Mouse (Mus musculus): ENCODE data around the gene Ovol3.
A peak's percentile ranks its signal among the peaks of the same experiment; 100 is the strongest.
"Not testable (repeated sequence)": the region's sequence is repeated elsewhere in the genome, so short reads cannot be mapped to it uniquely, and the experiment has no call there.

The Ovol3 gene

DNA sequence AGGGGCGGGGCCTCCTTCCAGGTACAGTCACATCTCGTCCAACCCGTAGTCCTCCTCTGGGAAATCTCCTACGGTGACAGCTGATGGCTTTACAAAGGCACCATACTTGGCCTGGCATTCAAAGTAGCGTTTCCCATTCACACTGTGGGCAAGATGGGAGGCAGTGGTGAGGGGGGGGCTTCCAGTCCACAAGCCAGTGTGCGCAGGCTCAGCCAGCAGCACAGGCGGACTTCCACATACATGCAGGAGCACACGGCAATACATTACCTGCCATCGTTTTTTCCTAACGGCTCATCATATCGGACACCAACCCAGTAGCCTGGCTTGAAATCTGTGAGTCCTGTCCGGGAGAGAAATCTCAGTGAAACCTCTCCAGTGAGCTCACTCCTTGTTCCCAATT, 11.3 kb downstream of the Ovol3 start:
- DNase-seq (ENCODE audit: low spot score): no peak

DNA sequence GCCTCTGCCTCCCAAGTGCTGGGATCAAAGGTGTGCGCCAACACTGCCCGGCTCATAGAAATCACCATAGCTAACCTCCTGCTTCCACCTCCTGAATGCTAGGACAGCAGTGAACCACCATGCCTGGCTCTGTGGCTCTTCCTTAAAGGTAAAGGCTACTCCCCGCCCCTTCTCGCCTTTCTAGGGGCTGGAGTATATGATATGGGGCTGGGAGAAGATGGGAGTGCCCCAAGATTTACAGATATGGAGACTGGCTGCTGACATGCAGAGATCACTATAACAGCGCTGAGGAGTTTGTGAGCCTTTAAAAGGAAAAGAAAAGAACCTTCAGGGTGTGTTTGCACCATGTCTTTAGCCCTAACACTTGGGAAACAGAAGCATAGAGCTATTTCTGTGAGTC, 13.3 kb downstream of the Ovol3 start:
- no peak for DNase-seq (ENCODE audit: low spot score)

DNA sequence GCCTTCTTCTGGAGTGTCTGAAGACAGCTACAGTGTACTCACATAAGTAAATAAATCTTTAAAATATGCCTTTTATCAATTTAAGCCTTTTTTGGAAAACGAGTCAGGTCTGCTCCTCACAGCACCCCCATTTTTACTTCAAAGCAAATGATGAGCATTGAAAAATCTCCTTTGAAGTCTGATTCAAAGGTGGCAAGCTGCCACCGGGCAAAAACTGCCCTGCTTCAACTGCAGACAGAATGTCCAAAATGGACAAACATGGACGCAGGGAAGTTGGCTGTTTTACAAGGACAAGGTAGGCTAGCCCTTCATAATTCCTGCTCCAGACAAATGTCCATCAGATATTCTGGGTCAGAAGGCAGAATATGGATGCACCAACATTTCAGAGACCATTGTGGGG, 14.1 kb downstream of the Ovol3 start:
- DNase-seq (ENCODE audit: low spot score): no peak

DNA sequence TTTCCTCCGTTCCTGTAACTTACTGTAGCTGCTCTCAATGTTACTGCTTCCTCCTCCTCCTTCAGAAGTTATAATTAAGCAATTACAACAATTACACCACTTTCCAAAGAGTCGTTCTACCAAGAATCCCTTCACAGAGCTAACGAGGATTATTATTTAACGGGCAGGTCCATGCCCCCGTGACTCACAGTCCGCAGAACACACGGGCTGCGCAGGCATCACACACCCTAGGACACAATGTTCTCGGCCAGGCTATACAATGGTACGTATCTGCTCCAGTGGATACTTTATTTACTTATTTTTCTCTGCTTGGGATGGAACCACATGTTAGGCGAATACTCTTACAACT, 15.5 kb downstream of the Ovol3 start:
- no peak for DNase-seq (ENCODE audit: low spot score)

DNA sequence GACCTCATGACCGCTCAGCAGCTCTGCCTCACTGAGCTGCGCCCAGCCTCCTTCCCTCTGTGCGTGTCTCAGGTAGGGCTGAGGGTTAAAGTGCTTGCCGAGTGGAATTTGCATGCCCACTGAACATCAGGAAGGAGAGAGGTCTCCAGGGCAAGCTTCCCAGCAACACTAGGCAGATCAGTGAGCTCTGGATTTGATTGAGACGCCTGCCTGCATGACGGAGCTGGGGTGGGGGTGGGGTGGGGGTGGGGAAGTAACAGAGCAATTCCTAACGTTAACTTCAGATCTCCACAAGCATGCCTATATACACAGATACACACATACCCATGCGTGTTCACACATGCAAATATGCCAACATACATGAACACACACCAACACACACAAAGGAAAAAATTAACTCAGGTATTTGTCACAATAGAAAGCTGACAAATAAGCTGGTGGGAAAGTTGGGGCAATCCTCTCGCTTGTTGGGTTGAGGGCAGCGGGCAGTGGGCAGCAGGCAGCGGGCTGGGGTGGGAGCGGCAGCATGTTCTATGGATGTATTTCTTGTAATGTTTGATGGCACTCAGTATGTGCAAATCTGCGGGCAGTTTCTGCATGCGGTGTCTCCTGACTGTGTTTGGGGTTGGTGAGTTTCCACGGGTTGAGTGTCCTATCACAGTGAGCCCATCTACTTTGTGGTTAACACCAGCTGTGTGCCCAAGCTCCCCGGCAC, 16.1 kb downstream of the Ovol3 start:
- DNase-seq (ENCODE audit: low spot score): peak; percentile 79

DNA sequence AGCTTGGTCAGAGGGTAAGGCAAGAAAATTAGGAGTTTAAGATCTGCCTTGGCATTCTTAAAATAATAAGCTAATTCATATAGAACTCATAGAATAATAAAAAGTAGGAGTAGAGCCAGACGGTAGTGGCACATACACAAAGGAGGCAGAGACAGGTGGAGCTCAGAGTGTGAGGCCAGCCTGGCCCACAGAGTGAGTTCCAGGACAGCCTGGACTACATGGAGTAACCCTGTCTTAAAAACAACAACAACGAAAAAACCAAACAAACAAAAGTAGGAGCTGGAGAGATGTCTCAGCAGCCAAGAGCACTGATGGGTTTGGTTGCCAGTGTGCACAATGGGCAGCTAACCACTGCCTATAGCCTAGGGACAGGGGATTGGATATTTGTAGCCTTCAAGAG, 18.2 kb downstream of the Ovol3 start:
- no peak for DNase-seq (ENCODE audit: low spot score)

DNA sequence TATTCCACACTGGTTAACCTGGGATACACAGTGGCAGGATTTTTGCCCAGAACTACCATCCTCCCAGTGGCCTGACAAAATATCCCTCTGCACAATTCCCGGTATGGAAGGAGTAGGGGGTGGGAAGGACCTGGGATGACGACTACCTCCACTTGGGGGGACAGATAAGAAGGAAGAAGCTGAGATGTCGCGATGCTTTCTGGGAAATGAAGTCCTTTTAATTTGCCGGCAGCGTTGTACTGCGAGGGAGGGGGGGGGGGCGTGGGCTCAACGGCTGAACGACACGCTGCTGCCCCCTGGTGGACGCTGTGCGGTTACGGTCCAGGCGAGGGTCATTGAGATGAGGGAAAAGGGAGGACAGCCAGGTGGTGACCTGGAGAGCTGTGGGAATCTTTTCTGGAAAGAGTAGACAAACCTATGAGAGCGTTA, 18.8 kb downstream of the Ovol3 start:
- DNase-seq (ENCODE audit: low spot score): peak; percentile 97

DNA sequence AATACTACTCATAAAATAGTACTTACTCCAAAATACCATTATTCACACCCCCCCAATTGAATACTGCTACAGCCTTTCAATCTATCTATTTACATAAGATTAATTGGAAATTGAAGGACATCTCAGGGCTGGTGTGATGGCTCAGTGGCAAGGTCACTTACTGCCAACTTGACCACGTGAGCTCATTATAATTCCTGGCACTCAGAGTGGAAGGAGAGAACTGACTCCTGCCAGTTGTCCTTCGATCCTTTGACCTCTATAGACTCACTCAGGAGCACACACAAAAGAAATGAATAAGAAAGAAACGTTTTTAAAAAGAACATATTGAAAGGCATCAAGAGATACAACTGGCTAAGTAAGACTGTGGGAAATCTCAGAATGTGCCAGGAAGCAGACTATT, 19.6 kb downstream of the Ovol3 start:
- no peak for DNase-seq (ENCODE audit: low spot score)

DNA sequence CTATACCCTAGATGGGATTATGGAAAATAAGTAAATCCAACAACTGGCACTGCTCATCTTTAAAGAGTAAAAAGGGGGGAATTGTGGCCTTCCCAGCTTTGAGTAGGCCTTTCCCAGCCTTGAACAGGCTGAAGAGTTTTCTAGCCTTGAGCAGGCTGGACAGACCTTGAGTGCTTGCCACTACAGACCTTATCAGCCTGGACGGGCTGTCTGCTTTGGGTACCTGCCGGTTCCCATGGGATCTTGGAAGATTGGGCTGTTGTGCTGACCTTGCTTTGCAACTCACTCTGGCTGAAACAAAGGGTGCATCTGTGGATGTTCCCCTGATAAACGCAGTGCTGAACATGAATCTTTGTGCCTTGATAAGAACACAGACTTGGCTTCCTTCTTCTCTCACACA, 21.6 kb downstream of the Ovol3 start:
- DNase-seq (ENCODE audit: low spot score): no peak

DNA sequence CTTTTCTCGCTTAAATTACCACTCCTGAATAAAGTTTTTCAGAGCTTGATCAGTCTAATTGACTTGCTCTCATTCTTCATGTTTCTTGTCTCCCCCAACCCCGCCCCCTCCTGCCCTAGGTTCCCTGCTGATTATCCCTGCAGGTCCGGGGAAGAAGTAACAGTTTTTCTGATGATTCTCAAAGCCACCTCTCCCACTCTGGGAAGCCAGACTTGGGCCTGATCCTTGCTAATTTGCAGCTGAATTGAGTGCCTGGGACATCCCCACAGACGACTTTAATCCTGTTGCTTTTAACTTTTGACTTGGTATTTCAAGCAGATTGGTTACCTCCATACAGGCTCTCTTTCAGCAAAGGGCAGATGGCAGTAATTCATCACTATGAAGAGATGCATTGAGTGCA, 24.5 kb downstream of the Ovol3 start:
- no peak for DNase-seq (ENCODE audit: low spot score)

DNA sequence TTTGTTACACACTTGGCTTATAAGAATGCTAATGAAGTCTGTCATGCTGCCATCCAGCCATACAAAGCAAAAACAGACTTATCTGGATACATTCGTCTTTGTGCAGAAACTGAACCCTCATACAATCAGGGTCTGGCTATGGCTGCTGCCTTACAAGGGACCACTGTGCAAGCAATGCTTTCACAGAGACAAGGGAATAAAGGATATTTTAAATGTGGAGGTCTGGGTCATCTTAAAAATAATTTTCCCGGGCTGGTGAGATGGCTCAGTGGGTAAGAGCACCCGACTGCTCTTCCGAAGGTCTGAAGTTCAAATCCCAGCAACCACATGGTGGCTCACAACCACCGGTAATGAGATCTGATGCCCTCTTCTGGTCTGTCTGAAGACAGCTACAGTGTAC, 29.2 kb downstream of the Ovol3 start:
- not testable (repeated sequence) for DNase-seq (ENCODE audit: low spot score)

DNA sequence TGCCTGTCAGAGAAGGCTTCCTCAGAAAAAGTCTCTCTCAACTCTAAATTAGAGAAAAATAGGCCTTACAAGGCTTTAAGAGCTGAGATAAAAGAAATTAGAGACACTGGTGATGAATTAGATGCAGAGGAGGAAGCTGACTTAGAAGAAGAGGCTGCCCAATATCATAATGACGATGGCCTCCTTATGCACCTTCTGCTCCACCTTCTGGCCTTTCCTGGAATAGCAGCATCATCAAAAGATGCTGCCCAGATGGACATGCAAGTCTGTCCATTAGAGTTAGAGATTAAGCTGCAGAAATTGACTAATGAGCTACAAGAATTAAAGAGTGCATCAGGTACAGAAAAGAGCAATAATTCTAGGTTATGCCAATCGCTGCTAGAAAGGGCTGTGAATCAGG, 30.1 kb downstream of the Ovol3 start:
- peak; percentile 85 for DNase-seq (ENCODE audit: low spot score)

DNA sequence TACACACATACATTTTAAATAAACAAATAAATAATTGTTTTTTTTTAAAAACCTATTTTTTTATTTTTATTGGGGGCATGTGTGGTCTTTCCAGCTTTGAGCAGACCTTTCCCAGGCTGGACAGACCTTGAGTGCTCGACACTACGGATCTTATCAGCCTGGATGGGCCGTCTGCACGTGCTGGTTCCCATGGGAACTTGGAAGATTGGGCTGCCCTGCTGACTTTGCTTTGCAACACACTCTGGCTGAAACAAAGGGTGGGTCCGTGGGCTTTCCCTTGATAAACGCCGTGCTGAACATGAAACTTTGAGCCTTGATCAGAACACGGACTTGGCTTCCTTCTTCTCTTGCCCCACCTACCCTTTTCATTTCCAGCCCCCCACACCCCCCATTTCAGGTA, 31.1 kb downstream of the Ovol3 start:
- peak; percentile 34 for DNase-seq (ENCODE audit: low spot score)

DNA sequence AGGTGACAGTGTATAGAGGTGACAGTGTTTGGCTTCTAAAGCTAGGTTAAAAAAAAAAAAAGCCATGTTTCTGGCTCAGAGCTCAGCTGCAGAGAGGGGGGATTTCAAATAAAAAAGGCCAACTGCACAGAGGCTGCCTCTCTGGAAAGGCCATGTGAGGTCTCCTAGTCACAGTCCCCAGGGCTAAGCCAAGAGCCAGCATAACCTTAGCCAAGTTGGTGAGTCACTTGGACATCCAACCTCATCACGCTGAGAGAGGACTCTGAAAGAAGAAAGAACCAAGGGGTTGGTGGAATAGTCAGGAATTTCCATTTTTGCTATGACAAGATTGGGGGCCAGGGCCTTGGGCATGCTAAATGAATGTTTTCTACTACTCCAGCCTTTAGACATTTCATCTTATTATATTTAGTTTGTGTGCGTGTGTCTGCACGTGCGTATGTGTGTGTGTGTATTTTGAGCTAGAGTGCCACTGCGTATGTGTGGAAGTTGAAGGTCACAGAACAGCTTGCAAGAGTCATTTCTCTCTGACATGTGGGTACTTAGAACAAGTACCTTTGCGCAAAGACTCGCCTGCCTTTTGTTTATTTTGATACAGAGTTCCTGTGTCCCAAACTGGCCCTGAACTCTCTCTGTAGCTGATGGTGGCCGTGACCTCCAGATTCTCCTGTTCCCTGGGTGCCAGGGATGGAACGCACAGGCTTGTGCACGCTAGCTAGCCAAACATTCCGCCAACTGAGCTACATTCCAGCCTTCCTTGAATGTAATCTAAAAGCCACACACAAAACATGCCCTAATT, 32.4 kb downstream of the Ovol3 start:
- no peak for DNase-seq (ENCODE audit: low spot score)

DNA sequence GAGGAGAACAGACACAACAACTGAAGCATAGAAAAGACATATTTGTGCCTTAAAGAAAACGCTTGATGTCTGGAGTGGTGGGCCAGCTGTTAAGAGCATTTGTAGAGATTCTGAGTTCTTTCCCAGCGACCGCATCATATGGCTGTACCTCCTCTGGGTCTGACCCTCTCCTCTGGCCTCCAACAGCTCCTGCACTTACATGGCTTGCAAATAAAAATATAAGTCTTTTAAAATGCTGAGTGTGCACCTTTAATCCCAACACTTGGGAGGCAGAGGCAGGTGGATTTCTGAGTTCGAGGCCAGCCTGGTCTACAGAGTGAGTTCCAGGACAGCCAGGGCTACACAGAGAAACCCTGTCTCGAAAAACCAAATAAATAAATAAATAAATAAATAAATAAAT, 34.9 kb downstream of the Ovol3 start:
- not testable (repeated sequence) for DNase-seq (ENCODE audit: low spot score)

DNA sequence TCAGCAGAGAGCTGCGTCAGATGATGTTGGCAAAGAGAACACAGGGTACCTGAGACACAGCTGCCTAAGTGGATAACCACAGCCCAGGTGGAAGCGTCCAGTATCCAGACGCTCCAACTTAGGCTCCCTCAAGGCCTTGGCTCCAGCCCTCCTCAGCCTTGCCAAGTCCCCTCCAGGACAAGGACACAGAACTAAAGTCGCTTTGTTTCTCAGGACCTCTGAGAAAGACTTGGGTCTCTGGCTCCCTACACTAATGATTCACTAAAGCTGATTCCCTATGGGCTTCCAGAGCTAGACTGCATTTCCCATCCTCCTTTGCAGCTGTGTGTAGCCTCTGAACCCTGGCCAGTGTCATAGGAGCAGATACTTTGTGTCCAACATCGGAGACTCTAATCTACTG, 35.3 kb downstream of the Ovol3 start:
- no peak for DNase-seq (ENCODE audit: low spot score)

DNA sequence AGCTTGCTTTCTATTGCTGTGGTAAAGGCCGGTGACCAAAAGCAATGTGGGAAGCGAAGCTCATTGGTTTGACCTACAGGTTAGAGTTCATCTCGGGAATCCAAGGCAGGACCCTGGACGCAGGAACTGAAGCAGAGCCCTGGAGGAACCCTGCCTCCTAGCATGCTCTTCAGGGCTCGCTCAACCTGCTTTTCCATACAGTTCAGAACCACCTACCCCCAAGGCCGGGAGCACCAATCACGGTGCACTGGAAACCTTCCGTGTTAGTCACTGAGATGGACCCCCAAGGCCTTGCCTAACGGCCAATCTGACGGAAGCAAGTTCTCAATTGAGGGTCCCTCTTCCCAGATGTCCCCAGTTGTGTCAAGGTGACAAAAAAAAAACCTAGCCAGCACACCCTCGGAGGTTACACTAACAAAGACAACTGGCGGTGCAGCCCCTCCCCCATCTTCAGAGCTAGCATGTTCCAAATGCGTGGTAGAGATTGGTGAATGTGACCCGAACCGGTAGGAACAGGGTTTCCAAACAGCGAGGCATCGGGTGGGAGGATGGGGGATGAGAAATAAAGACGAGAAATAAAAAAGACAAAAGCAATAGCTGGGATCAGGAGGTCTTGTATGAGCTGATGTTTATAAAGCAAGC, 35.9 kb downstream of the Ovol3 start:
- no peak for DNase-seq (ENCODE audit: low spot score)

DNA sequence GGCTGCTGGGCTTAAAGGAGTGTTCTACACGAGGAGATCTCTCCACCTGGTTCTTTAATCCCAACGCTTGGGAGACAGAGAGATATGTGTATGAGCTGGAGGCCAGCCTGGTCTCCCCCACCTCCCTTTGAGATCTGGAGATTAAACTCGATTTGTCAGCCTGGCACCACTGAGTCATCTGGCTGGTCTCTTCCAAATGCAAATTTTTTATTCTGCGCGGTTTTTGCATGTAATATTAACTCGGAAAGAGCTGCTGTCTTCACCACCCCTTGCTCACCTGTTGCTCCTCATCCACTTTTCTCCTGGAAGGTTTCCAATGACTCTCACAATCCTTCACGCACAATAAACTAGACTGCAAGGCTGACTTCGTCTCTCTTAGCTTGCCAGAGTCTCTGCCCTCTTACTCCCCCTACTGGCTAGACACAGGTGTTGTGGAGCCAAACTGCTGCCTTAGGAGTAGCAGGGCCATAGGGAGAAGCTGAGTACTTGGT, 37.0 kb downstream of the Ovol3 start, which contains the start of gene Capns1:
TSS of gene Capns1 (minus strand) at position 331 of the 491 bp plus-strand sequence.
- DNase-seq (ENCODE audit: low spot score): peak; percentile 93

DNA sequence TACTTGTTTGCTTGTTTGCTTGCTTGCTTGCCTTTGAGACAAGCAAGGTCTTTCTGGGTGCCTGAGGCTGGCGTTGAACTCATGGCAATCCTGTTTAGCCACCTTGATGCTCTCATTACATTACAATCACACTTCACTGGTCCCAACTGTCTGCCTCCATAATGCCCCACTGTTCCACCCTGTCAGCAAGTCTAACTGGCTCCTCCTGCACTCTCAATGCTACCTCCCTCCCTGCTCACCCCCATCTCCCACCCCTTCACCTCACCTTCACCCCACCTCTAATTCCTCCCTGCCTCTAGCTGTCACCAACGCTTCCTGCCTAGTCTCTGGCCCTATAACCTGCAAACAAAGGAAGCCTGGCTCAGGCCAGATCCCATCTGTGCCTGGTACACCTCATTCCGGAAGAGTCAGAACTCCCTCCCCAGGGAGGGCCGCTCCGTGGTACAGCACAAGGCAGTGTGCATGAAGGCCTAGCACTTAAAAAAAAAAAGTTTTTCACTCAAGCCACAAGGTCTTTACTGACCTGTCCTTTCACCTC, 37.9 kb downstream of the Ovol3 start:
- DNase-seq (ENCODE audit: low spot score): no peak

DNA sequence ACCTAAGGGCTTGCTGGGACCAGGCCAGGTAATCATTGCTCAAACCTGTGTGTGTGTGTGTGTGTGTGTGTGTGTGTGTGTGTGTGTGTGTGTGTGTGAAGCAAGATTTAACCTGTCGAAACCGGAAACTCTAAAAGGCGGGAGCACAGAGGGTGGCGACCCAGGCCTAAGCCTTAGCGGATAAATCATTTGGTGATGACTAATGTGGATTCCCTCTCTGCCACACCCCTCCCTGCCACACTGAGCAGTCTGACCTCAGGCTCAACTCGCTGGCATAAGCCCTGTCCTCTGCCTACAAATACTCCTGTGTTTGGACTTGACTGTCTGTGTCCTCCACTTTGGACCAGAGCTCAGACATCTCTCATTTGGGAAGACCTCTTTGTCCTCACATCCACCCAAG, 39.4 kb downstream of the Ovol3 start:
- DNase-seq (ENCODE audit: low spot score): no peak

DNA sequence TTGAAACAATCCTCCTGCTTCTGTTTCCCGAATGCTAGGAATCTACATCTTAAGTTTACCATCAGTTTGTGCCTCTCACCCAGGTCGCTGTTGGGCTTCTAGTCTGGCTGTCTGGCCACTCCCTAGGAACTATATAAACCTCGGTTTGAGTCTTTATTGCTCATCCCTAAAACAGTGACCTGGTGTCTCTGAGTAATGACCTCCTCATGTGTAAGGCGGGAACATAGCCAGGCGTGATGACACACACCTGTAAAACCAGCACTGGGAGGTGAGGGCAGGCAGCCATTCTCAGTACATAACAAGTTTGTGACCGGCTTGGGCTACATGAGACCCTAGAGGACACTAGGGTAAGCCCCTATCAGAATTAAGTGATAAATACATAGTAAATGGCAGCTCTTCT, 40.1 kb downstream of the Ovol3 start:
- DNase-seq (ENCODE audit: low spot score): no peak

DNA sequence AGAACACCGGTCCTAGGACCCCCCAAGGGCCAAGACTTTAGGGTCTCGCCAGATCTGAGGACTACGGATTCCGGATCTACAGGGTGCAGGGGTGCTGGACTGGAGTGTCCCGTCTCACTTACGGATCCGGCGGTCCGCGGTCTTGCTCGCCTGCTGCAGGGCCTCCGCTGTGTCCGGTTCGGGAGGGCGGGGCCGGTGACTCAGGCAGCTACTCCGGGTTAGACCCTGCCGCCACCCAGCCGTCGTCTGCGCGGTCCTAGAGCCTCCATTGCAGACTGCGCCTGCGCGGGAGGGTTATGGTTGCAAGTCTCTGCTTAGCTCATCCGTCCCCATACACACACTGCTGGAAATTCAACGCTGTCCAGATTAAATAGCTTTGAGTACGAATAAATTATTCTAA, 40.6 kb downstream of the Ovol3 start:
- DNase-seq (ENCODE audit: low spot score): peak; percentile 98
